In genomic region chr5:113105035-113105434, GRCm38 (mm10) we compare ENCODE assay signal across 22 mouse cellular contexts. TPM values are rescaled to one million over a fixed set of nuclear protein-coding genes. Genes with fewer than 3 reads are reported as not detected.
DNase-seq lines count a peak whose midpoint lies in the region; ATAC-seq and TF ChIP-seq lines count a peak whose summit lies in the region.
"Had no signal": no experiment of that assay in that cellular context is flagged by ENCODE, and none has a peak within 500 bp of the region (broad histone marks: within the 10 kb centered on the region; RNA-seq: fewer than 3 reads in every experiment).

No protein-coding gene starts in this region.

- TF ChIP-seq EP300 in CH12.LX (IDR thresholded peaks at IDR 0.05; ENCODE audit: low read length) = no peak

- peak overlapping the region; percentile 87 for H3K27ac ChIP-seq in gastrocnemius, adult 2 months
- no peak overlapping the region for H3K27ac ChIP-seq in CH12.LX (ENCODE audit: insufficient read depth, low read depth)
- H3K27ac ChIP-seq in embryonic facial prominence, embryonic 15.5 days (replicated peaks) = peak overlapping the region; percentile 40; the same call in 1 of the 2 replicates
- H3K27ac ChIP-seq in stomach, embryonic 16.5 days (ENCODE audit: low read length) = peak overlapping the region; percentile 52
- H3K27ac ChIP-seq in hindbrain, embryonic 11.5 days (ENCODE audit: low read depth, low read length) = no peak overlapping the region
- H3K27ac ChIP-seq: forebrain, embryonic 12.5 days; heart, embryonic 10.5 days; heart, embryonic 15.5 days; hindbrain, embryonic 15.5 days had no signal

- no peak for TF ChIP-seq CTCF in gastrocnemius, adult 2 months (IDR thresholded peaks at IDR 0.05)
- no peak for TF ChIP-seq CTCF in CH12.LX (conservative IDR thresholded peaks at IDR 0.05 in 1 of 2, IDR thresholded peaks at IDR 0.05 in 1 of 2; ENCODE audit: low read depth in 2 of 2, low read length in 2 of 2)

- no peaks in the 10 kb centered on the region for H3K27me3 ChIP-seq in CH12.LX (replicated peaks)
- no peaks in the 10 kb centered on the region for H3K27me3 ChIP-seq in embryonic facial prominence, embryonic 15.5 days
- H3K27me3 ChIP-seq in stomach, embryonic 16.5 days (ENCODE audit: control insufficient read depth, insufficient read depth, low read length) = no peaks in the 10 kb centered on the region
- H3K27me3 ChIP-seq in hindbrain, embryonic 11.5 days (ENCODE audit: control insufficient read depth, insufficient read depth, low read length) = no peaks in the 10 kb centered on the region
- H3K27me3 ChIP-seq: forebrain, embryonic 12.5 days; heart, embryonic 15.5 days; hindbrain, embryonic 15.5 days had no signal

- in situ Hi-C loops in CH12.LX (cut with MboI; ENCODE audit: low pct_ligation_motif_present, low pct_unique_long_range_greater_than_20kb, low sequenced_read_pairs) = loop anchor here (5.0 kb wide), 1 partner anchor 62 kb away; no protein-coding TSS in a partner anchor

- no peaks in the 10 kb centered on the region for H3K79me2 ChIP-seq in CH12.LX (replicated peaks; ENCODE audit: control insufficient read depth, extremely low read depth, insufficient read depth, poor library complexity, severe bottlenecking)

- 57% methylated on average over 9 of the region's 9 CpGs for WGBS in embryonic facial prominence, embryonic 15.5 days
- WGBS in stomach, embryonic 16.5 days = 77% methylated on average over 9 of the region's 9 CpGs
- 74% methylated on average over 9 of the region's 9 CpGs for WGBS in hindbrain, embryonic 11.5 days

- intact Hi-C loops in gastrocnemius, adult 2 months (cut with DNase I) = no loop called here
- intact Hi-C loops in gastrocnemius, postnatal 14 days (cut with DNase I; ENCODE audit: low total_unique reads) = no loop called here

- no peak overlapping the region for H3K4me2 ChIP-seq in CH12.LX (ENCODE audit: insufficient read depth, low read depth, poor library complexity, severe bottlenecking)
- no peak overlapping the region for H3K4me2 ChIP-seq in embryonic facial prominence, embryonic 15.5 days (replicated peaks)
- H3K4me2 ChIP-seq in stomach, embryonic 16.5 days (ENCODE audit: low read depth, low read length) = no peak overlapping the region
- H3K4me2 ChIP-seq in hindbrain, embryonic 11.5 days (replicated peaks; ENCODE audit: low read depth, low read length) = no peak overlapping the region
- H3K4me2 ChIP-seq: forebrain, embryonic 12.5 days; heart, embryonic 15.5 days; hindbrain, embryonic 15.5 days had no signal

- peak; percentile 57 for DNase-seq in gastrocnemius, adult 2 months
- no peak for DNase-seq in gastrocnemius, postnatal 14 days
- no peak for DNase-seq in CH12.LX (ENCODE audit: extremely low read depth)
- no peak for DNase-seq in layer of hippocampus, adult 9-11 months
- no peak for DNase-seq in hindbrain, embryonic 11.5 days (ENCODE audit: low spot score)
- DNase-seq: adrenal gland, adult 8-10 months; cerebellum, adult 11-12 months; cerebellum, adult 9-11 months; forebrain, postnatal 0 days; gastrocnemius, postnatal 25 days; heart, adult 18-20 months; heart, postnatal 14 days; kidney, adult 2 months had no signal

- dilution Hi-C loops in CH12.LX (cut with MboI; ENCODE audit: extremely low pct_ligation_motif_present, extremely low pct_unique_long_range_greater_than_20kb, low sequenced_read_pairs) = no loop called here

- no peak overlapping the region for H3K9ac ChIP-seq in CH12.LX (ENCODE audit: insufficient read depth, low read depth)
- no peak overlapping the region for H3K9ac ChIP-seq in embryonic facial prominence, embryonic 15.5 days
- H3K9ac ChIP-seq in stomach, embryonic 16.5 days (ENCODE audit: low read length) = no peak overlapping the region
- H3K9ac ChIP-seq in hindbrain, embryonic 11.5 days (ENCODE audit: low read depth, low read length) = no peak overlapping the region
- H3K9ac ChIP-seq: forebrain, embryonic 12.5 days; forebrain, postnatal 0 days; heart, embryonic 15.5 days; hindbrain, embryonic 15.5 days had no signal

- H3K36me3 ChIP-seq in CH12.LX (replicated peaks in 1 of 2; ENCODE audit: control insufficient read depth in 1 of 2, insufficient read depth in 1 of 2, low read length in 1 of 2) = peaks cover 0 to 19% of the 10 kb centered on the region in 2 experiments
- no peaks in the 10 kb centered on the region; the same call in 1 of the 2 replicates for H3K36me3 ChIP-seq in embryonic facial prominence, embryonic 15.5 days
- H3K36me3 ChIP-seq in stomach, embryonic 16.5 days (ENCODE audit: control insufficient read depth, insufficient read depth, low read length) = no peaks in the 10 kb centered on the region
- no peaks in the 10 kb centered on the region for H3K36me3 ChIP-seq in hindbrain, embryonic 11.5 days (ENCODE audit: control insufficient read depth, insufficient read depth, low read length)
- H3K36me3 ChIP-seq: forebrain, embryonic 12.5 days; G1E; hindbrain, embryonic 15.5 days had no signal

- H3K4me1 ChIP-seq in CH12.LX (ENCODE audit: control insufficient read depth in 1 of 2, insufficient read depth in 2 of 2) = peaks cover 4 to 31% of the 10 kb centered on the region in 2 experiments; a peak in 3 of 4 replicates
- H3K4me1 ChIP-seq in embryonic facial prominence, embryonic 15.5 days = peaks cover 19% of the 10 kb centered on the region
- H3K4me1 ChIP-seq in stomach, embryonic 16.5 days (ENCODE audit: control insufficient read depth, insufficient read depth, low read length) = peaks cover 21% of the 10 kb centered on the region
- no peaks in the 10 kb centered on the region for H3K4me1 ChIP-seq in hindbrain, embryonic 11.5 days (replicated peaks; ENCODE audit: control insufficient read depth, insufficient read depth, low read length)

- TF ChIP-seq RAD21 in CH12.LX (IDR thresholded peaks at IDR 0.05; ENCODE audit: low read depth, low read length) = no peak

- TF ChIP-seq POLR2A in CH12.LX (IDR thresholded peaks at IDR 0.05; ENCODE audit: low read depth, low read length) = no peak

- H3K9me3 ChIP-seq in CH12.LX (replicated peaks; ENCODE audit: low read length) = peaks cover 3% of the 10 kb centered on the region
- no peaks in the 10 kb centered on the region for H3K9me3 ChIP-seq in embryonic facial prominence, embryonic 15.5 days (replicated peaks)
- H3K9me3 ChIP-seq in stomach, embryonic 16.5 days (replicated peaks; ENCODE audit: control insufficient read depth, low read length) = no peaks in the 10 kb centered on the region
- H3K9me3 ChIP-seq in hindbrain, embryonic 11.5 days (ENCODE audit: control insufficient read depth, low read length) = no peaks in the 10 kb centered on the region
- H3K9me3 ChIP-seq: forebrain, embryonic 12.5 days; heart, embryonic 10.5 days; heart, embryonic 15.5 days; hindbrain, embryonic 15.5 days had no signal

- H3K4me3 ChIP-seq in gastrocnemius, adult 2 months = no peak overlapping the region
- no peak overlapping the region for H3K4me3 ChIP-seq in CH12.LX (replicated peaks in 1 of 3; ENCODE audit: low read depth in 2 of 3, low read length in 2 of 3, poor library complexity in 1 of 3)
- no peak overlapping the region for H3K4me3 ChIP-seq in embryonic facial prominence, embryonic 15.5 days (replicated peaks)
- H3K4me3 ChIP-seq in stomach, embryonic 16.5 days (replicated peaks; ENCODE audit: low read length) = no peak overlapping the region
- H3K4me3 ChIP-seq in hindbrain, embryonic 11.5 days (ENCODE audit: low read depth, low read length) = no peak overlapping the region
- H3K4me3 ChIP-seq: forebrain, embryonic 12.5 days; heart, embryonic 10.5 days; heart, embryonic 15.5 days; hindbrain, embryonic 15.5 days had no signal

- no peak for ATAC-seq in embryonic facial prominence, embryonic 15.5 days (ENCODE audit: insufficient number of reproducible peaks, low FRiP score, low TSS enrichment, low read depth)
- ATAC-seq in stomach, embryonic 16.5 days (ENCODE audit: insufficient read depth, low FRiP score) = no peak
- no peak for ATAC-seq in hindbrain, embryonic 11.5 days (ENCODE audit: low FRiP score)
- ATAC-seq: forebrain, postnatal 0 days; intestine, embryonic 16.5 days had no signal

TF ChIP-seq in CH12.LX, 34 proteins besides CTCF, POLR2A, EP300 and RAD21:
- TF ChIP-seq TCF12 (IDR thresholded peaks at IDR 0.05; ENCODE audit: low read depth, low read length) = no peak
- TF ChIP-seq POLR2AphosphoS2 (IDR thresholded peaks at IDR 0.05; ENCODE audit: low read depth, low read length) = no peak
- no peak for TF ChIP-seq MAZ (IDR thresholded peaks at IDR 0.05; ENCODE audit: low read depth, low read length)
- TF ChIP-seq MAFK (IDR thresholded peaks at IDR 0.05; ENCODE audit: insufficient replicate concordance, low read length) = 0 out of 2 replicates have a peak, but pooled peaks have one; percentile 17
- TF ChIP-seq ZC3H11A (IDR thresholded peaks at IDR 0.05; ENCODE audit: low read depth, low read length) = no peak
- no peak for TF ChIP-seq PAX5 (IDR thresholded peaks at IDR 0.05; ENCODE audit: low read length)

RNA-seq across cellular contexts. Expression of gene Crybb3, which starts 23.7 kb away (rescaled TPM):
- total RNA-seq in gastrocnemius, adult 2 months (2021) = 1 to 10 TPM in 1 of 2 experiments, under 1 TPM in 1; 0.79 to 1.0 TPM
- total RNA-seq in gastrocnemius, postnatal 14 days (2021) = 1 to 10 TPM in 1 of 2 experiments, under 1 TPM in 1; 0.94 to 2.0 TPM
- total RNA-seq in CH12.LX (2012; rRNA removed) (not detected in 2 replicates), CH12.LX (2014; rRNA removed) (not detected in 2 replicates)
- polyA plus RNA-seq in CH12.LX (2012; ENCODE audit: insufficient read length, low read depth) = not detected in 2 replicates
- 5.0 and 5.4 TPM in 2 replicates for polyA plus RNA-seq in embryonic facial prominence, embryonic 15.5 days (2015; fragmentation: Nextera tagmentation; extraction: Ambion mirVana)
- 0.85 and 1.2 TPM in 2 replicates for polyA plus RNA-seq in stomach, embryonic 16.5 days (2015; fragmentation: Nextera tagmentation; extraction: Ambion mirVana)
- polyA plus RNA-seq in hindbrain, embryonic 11.5 days (2014; fragmentation: Nextera tagmentation; extraction: Ambion mirVana) = 0.31 and 0.85 TPM in 2 replicates
- total RNA-seq: G1E; hematopoietic stem cell, adult 5-6 weeks had no signal
- polyA plus RNA-seq: G1E had no signal

RNA-seq across cellular contexts. Expression of gene Crybb2, which starts 35.1 kb away (rescaled TPM):
- not detected for total RNA-seq in gastrocnemius, adult 2 months (2021)
- total RNA-seq in gastrocnemius, postnatal 14 days (2021) = not detected
- total RNA-seq in CH12.LX (2012; rRNA removed) (not detected in 2 replicates), CH12.LX (2014; rRNA removed) (not detected in 2 replicates)
- polyA plus RNA-seq in CH12.LX (2012; ENCODE audit: insufficient read length, low read depth) = not detected in 2 replicates
- not detected in 2 replicates for polyA plus RNA-seq in embryonic facial prominence, embryonic 15.5 days (2015; fragmentation: Nextera tagmentation; extraction: Ambion mirVana)
- polyA plus RNA-seq in stomach, embryonic 16.5 days (2015; fragmentation: Nextera tagmentation; extraction: Ambion mirVana) = not detected in 2 replicates
- polyA plus RNA-seq in hindbrain, embryonic 11.5 days (2014; fragmentation: Nextera tagmentation; extraction: Ambion mirVana) = not detected in 2 replicates
- total RNA-seq: adrenal gland, adult 8-10 months; forebrain, postnatal 0 days; G1E; gastrocnemius, postnatal 25 days; heart, adult 18-20 months; heart, postnatal 14 days; hematopoietic stem cell, adult 5-6 weeks had no signal
- polyA plus RNA-seq: forebrain, embryonic 12.5 days; forebrain, postnatal 0 days; G1E; heart, embryonic 10.5 days; heart, embryonic 15.5 days; hindbrain, embryonic 15.5 days; intestine, embryonic 16.5 days; kidney, adult 2 months had no signal

Comparison
In these comparisons a context has a peak if more than half of its experiments do, and no peak if none do; other contexts are left out.
1. H3K27ac ChIP-seq: peak in gastrocnemius, adult 2 months (single experiment), embryonic facial prominence, embryonic 15.5 days (single experiment) and stomach, embryonic 16.5 days (single experiment); none in CH12.LX (single experiment) and hindbrain, embryonic 11.5 days (single experiment).